Mouse (Mus musculus) ES-Bruce4 (cell line): Measurements from ENCODE around the gene Vezt. TPM values are rescaled to one million over a fixed set of nuclear protein-coding genes. Genes with fewer than 3 reads are reported as not detected.

Source experiments
- H3K27ac ChIP-seq: 2 replicates; pipeline ENCODE4 v1.5.1; 2012; ENCODE audit warnings: low read length, inconsistent platforms; ENCODE audit not compliant: insufficient read depth
- H3K27me3 ChIP-seq: 2 replicates; pipeline ENCODE4 v1.6.1; 2012; ENCODE audit warnings: mild to moderate bottlenecking, low read length, inconsistent platforms; ENCODE audit not compliant: control insufficient read depth, poor library complexity, insufficient read depth, severe bottlenecking
- H3K36me3 ChIP-seq: 2 replicates; pipeline ENCODE4 v1.6.1; 2012; ENCODE audit warnings: inconsistent platforms, mild to moderate bottlenecking, low read length, moderate library complexity; ENCODE audit not compliant: control insufficient read depth, poor library complexity, insufficient read depth, severe bottlenecking
- H3K4me1 ChIP-seq: one replicate; pipeline ENCODE4 v1.8.1; 2011; ENCODE audit warnings: low read length; ENCODE audit not compliant: control insufficient read depth, insufficient read depth
- H3K4me3 ChIP-seq: 2 replicates; pipeline ENCODE4 v1.5.1; 2011; ENCODE audit warnings: low read depth, mild to moderate bottlenecking, low read length
- H3K9ac ChIP-seq: 2 replicates; pipeline ENCODE4 v1.6.1; 2012; ENCODE audit warnings: low read depth, mild to moderate bottlenecking, inconsistent platforms; ENCODE audit not compliant: poor library complexity, severe bottlenecking
- H3K9me3 ChIP-seq: replicated peaks from 2 replicates; pipeline ENCODE4 v1.6.1; 2012; ENCODE audit warnings: mild to moderate bottlenecking, low read length, inconsistent platforms; ENCODE audit not compliant: control insufficient read depth, poor library complexity, insufficient read depth, severe bottlenecking
- CTCF ChIP-seq: IDR thresholded peaks from one replicate; pipeline ENCODE4 v1.8.1; 2011; ENCODE audit warnings: low read depth, low read length
- EP300 ChIP-seq: IDR thresholded peaks from 2 replicates; pipeline ENCODE4 v1.6.1; 2011; ENCODE audit warnings: low read depth, low read length; ENCODE audit not compliant: insufficient read depth
- POLR2A ChIP-seq: IDR thresholded peaks from one replicate; pipeline ENCODE4 v1.8.1; 2011; ENCODE audit warnings: low read length; ENCODE audit not compliant: insufficient read depth
- polyA plus RNA-seq: library from polyadenylated mRNA; stranded (reverse); fragments of >200 nt; gene quantifications from 2 replicates; pipeline ENCODE4 v1.2.4, GENCODE M21; 2011; ENCODE audit warnings: low read depth; ENCODE audit not compliant: missing spikeins, insufficient read depth, insufficient read length

Gene Vezt
- polyA plus RNA-seq, 1 experiment = 17.3 TPM

DNA sequence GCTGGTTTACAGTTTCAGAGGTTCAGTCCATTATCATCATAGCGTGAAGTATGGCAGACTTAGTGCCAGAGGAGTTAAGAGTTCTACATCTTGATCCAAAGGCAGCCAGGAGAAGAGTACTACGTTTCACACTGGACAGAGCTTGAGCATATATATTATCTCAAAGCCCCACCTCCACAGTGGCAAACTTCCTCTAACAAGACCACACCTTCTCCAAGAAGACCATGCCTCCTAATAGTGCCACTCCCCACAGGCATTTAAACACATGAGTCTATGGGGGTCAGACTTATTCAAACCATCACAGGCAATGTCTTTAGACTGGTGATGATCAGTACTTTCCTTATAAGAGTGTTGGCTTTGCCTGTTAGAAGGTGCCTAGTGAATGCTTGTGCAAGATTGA is 117.5 kb downstream of the Vezt start:
- no peak overlapping the region for H3K4me3 ChIP-seq
- H3K27me3 ChIP-seq = no peaks in the 10 kb centered on the region
- peaks cover 5% of the 10 kb centered on the region for H3K4me1 ChIP-seq
- H3K27ac ChIP-seq = no peak overlapping the region
- TF ChIP-seq POLR2A (no peak), CTCF (no peak), EP300 (no peak)
- H3K9ac ChIP-seq = no peak overlapping the region
- H3K9me3 ChIP-seq = no peaks in the 10 kb centered on the region
- no peaks in the 10 kb centered on the region for H3K36me3 ChIP-seq

DNA sequence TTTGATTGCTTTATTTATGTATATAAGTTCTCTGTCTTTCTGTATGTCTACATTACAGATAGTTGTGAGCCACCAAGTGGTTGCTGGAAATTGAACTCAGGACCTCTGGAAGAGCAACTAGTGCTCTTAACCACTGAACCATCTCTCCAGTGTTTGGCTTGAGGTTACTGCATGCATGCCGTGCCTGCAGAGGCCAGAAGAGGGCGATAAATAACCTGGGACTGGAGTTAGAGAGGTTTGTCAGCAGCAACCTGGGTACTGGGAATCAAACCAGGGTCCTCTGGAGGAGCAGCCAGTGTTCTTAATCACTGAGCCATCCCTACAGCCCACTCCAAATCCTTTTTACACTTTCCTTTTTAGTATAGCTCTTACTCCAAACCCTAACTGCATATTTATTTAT is 118.8 kb downstream of the Vezt start:
- Histone ChIP-seq H3K4me1 (peaks cover 5% of the 10 kb centered on the region), H3K4me3 (no peak overlapping the region), H3K27me3 (no peaks in the 10 kb centered on the region), H3K27ac (no peak overlapping the region), H3K36me3 (no peaks in the 10 kb centered on the region), H3K9me3 (no peaks in the 10 kb centered on the region), H3K9ac (no peak overlapping the region)
- TF ChIP-seq POLR2A = no peak
- TF ChIP-seq CTCF = peak; percentile 43
- no peak for TF ChIP-seq EP300

DNA sequence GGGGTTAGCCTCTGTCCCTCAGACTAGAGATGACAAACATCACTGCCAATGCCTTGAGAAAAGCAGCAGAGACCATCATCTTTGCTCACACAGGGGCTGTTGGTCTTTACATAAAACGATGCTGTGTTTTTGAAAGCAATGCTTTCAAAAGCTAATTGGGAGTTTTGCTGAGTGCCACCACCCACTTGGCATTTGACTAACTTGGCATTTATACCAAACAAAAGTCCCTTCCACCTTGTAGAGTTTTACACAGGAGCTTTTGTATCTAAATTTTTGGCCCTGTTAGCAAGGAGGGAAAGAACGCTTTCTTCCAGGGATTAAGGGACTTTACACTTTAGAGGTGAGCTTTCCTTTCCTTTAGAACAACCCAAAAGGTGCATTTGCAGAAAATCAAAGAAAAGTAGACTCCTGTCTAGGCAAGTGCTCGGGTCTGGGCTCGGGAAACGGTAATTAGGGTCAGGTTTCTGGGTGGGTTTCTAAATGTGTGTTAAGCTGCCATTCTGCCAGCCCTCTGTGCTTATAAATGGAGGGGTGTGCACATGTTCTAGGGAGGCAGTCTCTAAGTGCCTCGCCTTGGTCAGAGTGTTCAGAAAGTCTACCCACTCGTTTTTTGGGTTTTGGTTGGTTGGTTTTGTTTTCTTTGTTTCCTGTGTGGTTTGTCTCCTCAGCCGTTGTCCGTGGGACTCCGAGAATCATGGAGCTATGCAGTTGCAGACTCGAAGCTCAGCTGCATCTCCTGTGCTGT is 119.9 kb downstream of the Vezt start:
- Histone ChIP-seq H3K36me3 (no peaks in the 10 kb centered on the region), H3K27me3 (no peaks in the 10 kb centered on the region), H3K9me3 (no peaks in the 10 kb centered on the region), H3K27ac (no peak overlapping the region), H3K9ac (no peak overlapping the region), H3K4me1 (peaks cover 5% of the 10 kb centered on the region), H3K4me3 (no peak overlapping the region)
- TF ChIP-seq CTCF (no peak), POLR2A (no peak), EP300 (no peak)

DNA sequence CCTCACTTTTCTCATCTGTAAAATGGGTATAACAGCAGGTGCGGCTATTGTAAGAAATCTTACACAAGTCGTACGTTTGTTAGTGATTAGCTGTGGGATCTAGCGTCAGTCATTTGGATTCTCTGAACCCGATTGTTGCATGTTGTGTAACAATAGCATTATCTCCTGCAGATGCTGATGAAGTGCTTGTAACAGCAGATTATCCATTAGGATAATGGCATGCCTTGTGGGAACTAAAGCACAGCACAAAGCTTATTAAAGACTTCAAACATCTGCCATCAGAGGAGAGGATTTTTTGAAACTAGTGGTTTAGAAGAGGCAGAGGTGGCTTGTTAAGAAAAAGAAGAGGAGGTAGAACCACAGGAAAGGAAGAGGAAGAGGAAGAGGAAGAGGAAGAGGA is 122.1 kb downstream of the Vezt start:
- Histone ChIP-seq H3K27me3 (no peaks in the 10 kb centered on the region), H3K27ac (no peak overlapping the region), H3K9me3 (no peaks in the 10 kb centered on the region), H3K9ac (no peak overlapping the region), H3K4me3 (no peak overlapping the region), H3K4me1 (peaks cover 7% of the 10 kb centered on the region), H3K36me3 (no peaks in the 10 kb centered on the region)
- no peak for TF ChIP-seq POLR2A
- TF ChIP-seq EP300 = no peak
- TF ChIP-seq CTCF = no peak

DNA sequence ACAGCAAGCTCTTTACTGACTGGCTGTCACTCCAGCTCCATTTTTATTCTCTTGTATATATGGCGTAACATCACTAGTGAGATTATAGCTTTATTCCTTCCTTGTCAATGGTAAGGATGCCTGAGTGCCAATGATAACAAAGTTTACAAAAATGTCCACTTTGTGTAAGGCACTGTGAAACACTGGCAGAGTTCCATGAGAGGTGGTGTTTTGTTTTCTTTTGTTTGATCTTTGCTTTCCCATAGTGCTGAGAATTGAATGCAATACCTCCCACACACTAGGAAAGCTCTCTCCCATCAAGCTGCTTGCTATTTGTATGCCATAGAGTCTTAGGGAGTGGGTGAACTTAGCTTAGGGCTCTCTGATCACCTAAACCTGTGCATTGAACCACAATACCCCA is 122.7 kb downstream of the Vezt start:
- H3K9ac ChIP-seq = no peak overlapping the region
- H3K27ac ChIP-seq = no peak overlapping the region
- no peak overlapping the region for H3K4me3 ChIP-seq
- H3K9me3 ChIP-seq = no peaks in the 10 kb centered on the region
- peaks cover 7% of the 10 kb centered on the region for H3K4me1 ChIP-seq
- no peak for TF ChIP-seq EP300
- no peak for TF ChIP-seq POLR2A
- H3K36me3 ChIP-seq = no peaks in the 10 kb centered on the region
- H3K27me3 ChIP-seq = no peaks in the 10 kb centered on the region

DNA sequence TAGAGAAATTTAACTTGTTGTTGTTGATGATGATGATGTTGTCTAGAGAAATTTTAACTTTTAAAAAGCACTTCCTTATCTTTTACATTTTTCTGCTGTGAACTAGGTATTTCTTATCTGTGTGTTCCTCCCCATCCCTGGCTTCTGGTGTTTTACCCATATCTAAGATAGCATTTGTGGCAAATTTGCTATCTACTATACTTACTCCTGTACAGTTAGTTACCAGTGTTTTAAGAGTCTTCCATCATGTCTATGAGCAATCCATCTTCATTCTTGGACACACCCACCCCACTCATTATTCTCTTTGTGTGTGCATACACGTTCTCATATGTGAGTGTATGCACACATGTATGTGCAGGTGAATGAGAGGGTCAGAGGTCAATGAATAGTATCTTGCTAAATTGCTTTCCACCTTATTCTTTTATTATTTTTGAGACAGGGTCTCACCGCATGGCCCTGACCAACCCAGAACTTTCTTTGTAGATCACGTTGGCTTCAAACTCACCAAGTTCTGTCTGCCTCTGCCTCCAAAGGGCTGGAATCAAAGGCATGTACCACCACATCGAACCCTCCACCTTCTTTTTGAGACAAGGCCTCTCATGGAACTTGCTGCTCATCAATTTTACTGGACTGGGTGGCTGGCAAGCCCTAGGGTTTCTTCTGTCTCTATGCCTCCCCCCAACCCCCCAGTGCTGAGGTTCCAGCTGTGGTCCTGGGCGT is 123.3 kb downstream of the Vezt start:
- no peak overlapping the region for H3K4me3 ChIP-seq
- no peaks in the 10 kb centered on the region for H3K27me3 ChIP-seq
- peaks cover 7% of the 10 kb centered on the region for H3K4me1 ChIP-seq
- TF ChIP-seq POLR2A (no peak), EP300 (no peak), CTCF (no peak)
- H3K36me3 ChIP-seq = no peaks in the 10 kb centered on the region
- no peaks in the 10 kb centered on the region for H3K9me3 ChIP-seq
- H3K27ac ChIP-seq = no peak overlapping the region
- no peak overlapping the region for H3K9ac ChIP-seq
